Mouse (Mus musculus): ENCODE measurements at regions not wholly inside any gene's neighbourhood (a gene's known extent, or its start where the extent isn't known, plus 50 kb on each side); places are given as distances from the start of the nearest gene placed in this dataset.
"Not testable (repeated sequence)": the region's sequence is repeated elsewhere in the genome, so short reads cannot be mapped to it uniquely, and the experiment has no call there.

DNA sequence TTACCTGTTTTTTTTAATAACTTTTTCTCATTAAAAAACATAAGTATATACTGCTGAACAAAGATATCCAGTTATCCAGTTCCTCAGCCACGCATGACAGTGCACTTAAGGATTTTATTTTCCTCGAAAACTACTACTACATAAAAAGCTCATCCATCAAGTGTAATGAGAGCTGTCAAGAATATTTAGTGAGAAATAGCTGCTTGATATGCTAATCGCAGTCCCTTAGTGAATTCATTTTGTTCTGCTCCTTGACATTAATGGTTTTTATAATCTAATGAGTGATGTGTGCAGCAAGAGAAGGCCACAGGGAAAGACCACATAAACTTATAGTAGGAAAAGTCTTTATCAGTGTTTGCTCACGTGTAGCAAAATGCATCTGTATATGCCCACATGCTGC, 754.0 kb upstream of the Slc39a10 start:
- ATAC-seq (ENCODE audit: low FRiP score): peak; percentile 76
- Histone ChIP-seq H3K4me3 (no peak overlapping the region), H3K36me3 (no peaks in the 10 kb centered on the region), H3K27ac (no peak overlapping the region), H3K27me3 (no peaks in the 10 kb centered on the region), H3K4me2 (replicated peaks) (no peak overlapping the region), H3K9me3 (replicated peaks) (no peaks in the 10 kb centered on the region), H3K4me1 (no peaks in the 10 kb centered on the region), H3K9ac (no peak overlapping the region)
- WGBS: 61% methylated on average over 4 of the region's 4 CpGs

DNA sequence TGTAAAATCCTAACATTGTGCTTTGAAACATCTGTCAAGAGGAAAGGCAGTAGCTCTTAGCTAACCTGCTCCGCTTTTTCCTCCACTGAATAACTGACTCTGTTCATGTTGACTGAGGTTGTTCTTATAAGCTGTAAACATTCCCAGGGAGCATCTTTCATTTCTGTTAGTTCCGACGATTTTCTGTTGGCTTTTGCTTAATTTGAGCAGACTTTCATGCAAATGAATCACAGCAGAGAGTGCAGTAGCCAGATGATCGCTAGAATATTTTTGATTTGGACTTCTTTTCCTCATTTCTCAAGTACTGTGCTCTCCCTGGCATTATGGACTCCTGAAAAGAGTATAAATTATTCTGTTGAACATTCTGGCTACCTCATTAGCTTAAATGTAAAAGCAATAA, 713.9 kb upstream of the Slc39a10 start:
- no peak for ATAC-seq (ENCODE audit: low FRiP score)
- 88% methylated on average over 4 of the region's 4 CpGs for WGBS
- H3K9me3 ChIP-seq (replicated peaks): no peaks in the 10 kb centered on the region

DNA sequence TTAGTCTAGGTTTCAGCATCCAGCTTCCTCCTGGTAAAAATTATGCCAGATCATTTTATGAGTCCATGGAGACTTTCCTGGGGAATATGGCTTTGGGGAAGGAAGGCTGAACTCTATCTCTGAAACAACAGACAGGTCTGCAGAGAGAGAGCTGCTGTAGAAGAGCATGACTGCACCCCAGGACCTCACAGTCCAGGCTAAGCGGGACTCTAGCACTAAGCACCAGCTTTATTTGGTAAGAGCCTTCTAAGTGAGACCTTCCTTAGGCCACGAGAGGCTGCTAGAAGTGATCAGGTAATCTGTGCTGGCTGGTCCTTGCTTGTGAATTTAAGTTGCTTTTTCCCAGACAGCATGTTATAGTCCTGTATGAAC, 711.3 kb upstream of the Slc39a10 start:
- Histone ChIP-seq H3K4me2 (replicated peaks) (no peak overlapping the region), H3K9me3 (replicated peaks) (no peaks in the 10 kb centered on the region), H3K27me3 (no peaks in the 10 kb centered on the region), H3K36me3 (no peaks in the 10 kb centered on the region), H3K4me3 (no peak overlapping the region), H3K4me1 (no peaks in the 10 kb centered on the region), H3K9ac (no peak overlapping the region), H3K27ac (no peak overlapping the region)
- no peak for ATAC-seq (ENCODE audit: low FRiP score)
- WGBS: 61% methylated on average over 2 of the region's 2 CpGs

More for the DNA sequence above, 713.9 kb upstream of the Slc39a10 start:
- Histone ChIP-seq H3K4me1 (no peaks in the 10 kb centered on the region), H3K27me3 (no peaks in the 10 kb centered on the region), H3K27ac (no peak overlapping the region), H3K4me2 (replicated peaks) (no peak overlapping the region), H3K4me3 (no peak overlapping the region), H3K36me3 (no peaks in the 10 kb centered on the region), H3K9ac (no peak overlapping the region)

DNA sequence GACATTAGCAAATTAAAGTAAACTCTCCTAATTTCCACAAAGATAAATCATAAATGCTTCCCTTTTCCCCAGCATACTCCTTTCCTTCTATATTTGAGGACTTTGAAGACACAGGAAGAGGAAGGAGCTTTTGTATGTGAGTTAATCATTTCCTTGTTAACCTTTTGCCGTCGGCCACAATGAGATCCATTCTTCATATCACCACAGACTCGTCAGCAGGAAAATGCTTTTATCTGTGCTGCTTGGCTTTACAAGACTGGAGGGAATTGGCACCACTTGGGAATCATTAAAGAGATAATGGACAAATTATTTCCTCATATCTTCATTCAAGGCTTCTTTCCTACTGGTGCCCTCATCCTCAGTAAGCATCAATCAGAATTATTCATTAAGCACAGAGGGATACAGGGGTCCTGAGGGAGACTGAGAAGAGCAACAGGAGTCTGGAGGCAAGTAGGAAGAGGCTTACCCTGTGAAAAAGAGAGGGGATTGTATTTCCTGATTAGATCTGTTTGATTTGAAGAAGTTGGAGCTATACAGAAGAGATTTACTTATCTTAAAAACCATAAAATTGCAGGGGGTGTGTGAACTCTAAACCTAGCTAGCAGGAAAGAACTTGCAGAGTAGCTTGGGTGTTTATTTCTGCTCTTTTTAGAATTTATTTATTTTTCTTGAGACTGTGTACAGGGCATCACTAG, 710.8 kb upstream of the Slc39a10 start:
- Histone ChIP-seq H3K9me3 (replicated peaks) (no peaks in the 10 kb centered on the region), H3K36me3 (no peaks in the 10 kb centered on the region), H3K4me2 (replicated peaks) (no peak overlapping the region), H3K4me1 (no peaks in the 10 kb centered on the region), H3K27ac (no peak overlapping the region), H3K4me3 (no peak overlapping the region), H3K27me3 (no peaks in the 10 kb centered on the region), H3K9ac (no peak overlapping the region)
- 34% methylated on average over 3 of the region's 3 CpGs for WGBS
- ATAC-seq (ENCODE audit: low FRiP score): 0 out of 2 replicates have a peak, but pooled peaks have one; percentile 43

DNA sequence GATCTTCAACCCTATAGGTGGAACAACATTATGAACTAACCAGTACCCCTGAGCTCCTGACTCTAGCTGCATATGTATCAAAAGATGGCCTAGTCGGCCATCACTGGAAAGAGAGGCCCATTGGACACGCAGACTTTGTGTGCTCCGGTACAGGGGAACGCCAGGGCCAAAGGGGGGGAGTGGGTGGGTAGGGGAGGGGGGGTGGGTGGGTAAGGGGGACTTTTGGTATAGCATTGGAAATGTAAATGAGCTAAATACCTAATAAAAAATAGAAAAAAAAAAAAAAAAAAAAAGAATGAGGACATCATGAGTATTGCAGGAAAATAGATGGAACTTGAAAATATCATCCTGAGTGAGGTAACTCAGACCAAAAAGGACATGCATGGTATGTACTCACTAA, 701.0 kb upstream of the Slc39a10 start:
- not testable (repeated sequence) for H3K36me3 ChIP-seq; H3K27ac ChIP-seq; ATAC-seq (ENCODE audit: low FRiP score); H3K9me3 ChIP-seq (replicated peaks); H3K27me3 ChIP-seq; H3K4me2 ChIP-seq (replicated peaks); H3K4me1 ChIP-seq; H3K9ac ChIP-seq; H3K4me3 ChIP-seq
- 75% methylated on average over 1 of the region's 4 CpGs for WGBS

DNA sequence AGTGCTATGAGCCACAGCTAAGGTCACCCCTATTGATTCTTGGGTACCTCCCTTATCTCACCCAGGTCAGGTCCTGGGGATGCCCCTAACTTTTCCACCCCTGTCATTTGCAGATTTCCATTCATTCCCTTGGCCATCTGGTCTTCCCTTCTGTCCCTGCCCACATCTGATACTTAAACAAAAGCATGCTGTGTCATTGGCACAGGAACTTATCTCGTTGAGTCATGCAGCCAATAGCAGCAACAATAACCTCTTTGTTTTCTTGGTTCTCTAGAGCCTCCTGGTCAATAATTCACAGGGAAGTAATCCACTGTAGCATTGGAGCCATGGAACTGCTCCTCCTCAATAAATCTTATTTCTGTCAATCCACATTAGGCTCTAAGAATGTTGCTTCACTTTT, 653.0 kb upstream of the Slc39a10 start:
- Histone ChIP-seq H3K9ac (no peak overlapping the region), H3K27ac (no peak overlapping the region), H3K27me3 (no peaks in the 10 kb centered on the region), H3K4me3 (no peak overlapping the region), H3K36me3 (no peaks in the 10 kb centered on the region), H3K4me2 (replicated peaks) (no peak overlapping the region), H3K4me1 (no peaks in the 10 kb centered on the region), H3K9me3 (replicated peaks) (no peaks in the 10 kb centered on the region)
- no peak for ATAC-seq (ENCODE audit: low FRiP score)
- WGBS: 17% methylated on average over 1 of the region's 1 CpGs

DNA sequence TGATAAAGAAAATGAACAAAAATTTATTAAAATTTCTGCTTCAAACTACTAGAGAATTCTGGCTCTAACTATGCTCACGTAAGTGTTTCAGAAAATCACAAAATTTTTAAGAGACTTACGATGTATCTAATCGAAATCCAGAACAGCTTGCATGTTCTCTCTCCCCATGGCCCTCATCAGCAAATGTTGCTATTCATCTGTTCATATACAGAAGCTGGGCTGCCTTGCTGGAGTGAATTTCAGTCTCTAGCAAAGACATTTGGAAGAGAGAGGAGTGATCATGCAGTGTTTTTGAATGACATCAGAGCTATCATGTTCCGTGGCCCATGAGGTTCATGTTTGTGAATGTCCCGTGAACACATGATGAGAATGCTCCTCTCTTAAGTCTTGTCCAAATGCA, 618.8 kb upstream of the Slc39a10 start:
- ATAC-seq (ENCODE audit: low FRiP score): no peak
- H3K9me3 ChIP-seq (replicated peaks): no peaks in the 10 kb centered on the region
- no peaks in the 10 kb centered on the region for H3K4me1 ChIP-seq
- H3K9ac ChIP-seq: no peak overlapping the region
- no peaks in the 10 kb centered on the region for H3K36me3 ChIP-seq
- WGBS: 92% methylated on average over 5 of the region's 5 CpGs
- H3K27ac ChIP-seq: no peak overlapping the region
- H3K27me3 ChIP-seq: no peaks in the 10 kb centered on the region
- H3K4me3 ChIP-seq: no peak overlapping the region
- no peak overlapping the region for H3K4me2 ChIP-seq (replicated peaks)

DNA sequence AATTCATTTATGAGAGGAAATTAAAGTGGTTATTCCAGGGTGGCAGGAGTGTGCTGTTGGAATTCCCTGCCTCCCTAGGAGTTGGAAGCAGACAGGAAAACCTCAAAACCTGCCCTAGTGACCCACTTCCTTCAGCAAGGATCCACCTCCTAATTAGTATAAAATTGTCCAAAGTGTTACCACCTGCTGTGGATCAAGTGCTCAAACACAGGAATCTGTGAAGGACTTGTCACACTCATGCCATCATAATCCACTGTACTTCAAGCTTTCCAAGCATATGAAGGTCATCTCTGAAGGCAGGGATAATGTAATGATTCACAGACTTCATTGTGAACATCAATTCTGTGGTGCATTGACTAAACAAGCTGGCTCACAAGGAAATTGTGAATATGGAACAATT, 615.1 kb upstream of the Slc39a10 start:
- no peaks in the 10 kb centered on the region for H3K4me1 ChIP-seq
- no peak overlapping the region for H3K27ac ChIP-seq
- no peaks in the 10 kb centered on the region for H3K27me3 ChIP-seq
- no peak for ATAC-seq (ENCODE audit: low FRiP score)
- no peaks in the 10 kb centered on the region for H3K36me3 ChIP-seq
- H3K9me3 ChIP-seq (replicated peaks): no peaks in the 10 kb centered on the region
- H3K4me3 ChIP-seq: no peak overlapping the region
- H3K4me2 ChIP-seq (replicated peaks): no peak overlapping the region
- H3K9ac ChIP-seq: no peak overlapping the region

DNA sequence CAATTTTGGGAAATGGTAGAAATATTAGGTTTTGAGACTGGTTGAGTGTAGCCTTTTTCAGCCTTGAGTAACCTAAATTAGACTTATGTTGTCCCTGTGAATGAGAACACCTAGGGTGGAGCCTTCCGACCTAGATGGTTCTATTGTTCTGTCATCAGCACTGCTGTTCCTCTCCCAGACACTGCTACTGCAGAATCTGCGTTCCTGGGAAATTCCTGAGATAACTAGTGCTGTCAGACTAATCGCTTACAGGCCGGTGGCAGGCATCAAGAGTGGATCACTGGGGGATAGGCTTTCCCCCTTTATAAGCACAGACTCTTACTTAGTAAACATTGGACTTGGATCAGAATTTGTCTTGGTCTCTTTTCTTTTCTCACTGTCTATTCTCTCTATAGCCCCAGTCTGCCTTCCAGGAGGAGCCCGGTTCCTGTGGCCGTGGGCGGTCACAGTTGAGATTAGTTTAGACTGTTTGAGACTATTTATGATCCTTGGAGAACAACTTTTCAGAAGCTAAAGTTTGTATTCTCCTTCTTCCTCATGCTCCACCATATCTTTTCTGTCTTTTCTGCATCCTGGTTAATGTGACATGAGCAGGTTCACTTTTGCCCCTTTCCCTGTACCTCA, 596.0 kb upstream of the Slc39a10 start:
- Histone ChIP-seq H3K4me3 (no peak overlapping the region), H3K27me3 (no peaks in the 10 kb centered on the region), H3K36me3 (no peaks in the 10 kb centered on the region), H3K27ac (no peak overlapping the region), H3K4me1 (no peaks in the 10 kb centered on the region), H3K9ac (no peak overlapping the region), H3K9me3 (replicated peaks) (no peaks in the 10 kb centered on the region), H3K4me2 (replicated peaks) (no peak overlapping the region)
- ATAC-seq (ENCODE audit: low FRiP score): no peak
- WGBS: 66% methylated on average over 7 of the region's 7 CpGs

DNA sequence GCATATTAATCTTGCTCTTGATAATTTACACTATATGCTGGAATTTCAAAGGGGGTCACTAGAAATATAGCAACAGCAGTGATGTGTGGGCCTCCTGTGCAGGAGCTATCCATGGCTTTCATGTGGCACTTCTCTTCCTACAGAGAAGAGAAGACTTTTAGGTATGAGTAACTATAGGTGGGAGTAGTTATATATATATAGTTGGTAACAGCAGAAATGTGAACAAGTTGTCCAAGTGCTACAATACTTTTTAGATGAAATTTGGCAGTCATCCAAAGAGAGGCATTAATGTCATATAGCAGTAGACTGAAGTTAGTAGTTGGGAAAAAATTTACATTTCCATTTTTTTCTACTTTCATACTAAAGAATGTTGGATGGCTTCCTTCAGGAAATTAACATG, 593.4 kb upstream of the Slc39a10 start:
- no peak overlapping the region for H3K27ac ChIP-seq
- no peaks in the 10 kb centered on the region for H3K4me1 ChIP-seq
- no peaks in the 10 kb centered on the region for H3K36me3 ChIP-seq
- no peak overlapping the region for H3K4me3 ChIP-seq
- H3K4me2 ChIP-seq (replicated peaks): no peak overlapping the region
- no peak overlapping the region for H3K9ac ChIP-seq
- ATAC-seq (ENCODE audit: low FRiP score): no peak
- H3K27me3 ChIP-seq: no peaks in the 10 kb centered on the region
- no peaks in the 10 kb centered on the region for H3K9me3 ChIP-seq (replicated peaks)

DNA sequence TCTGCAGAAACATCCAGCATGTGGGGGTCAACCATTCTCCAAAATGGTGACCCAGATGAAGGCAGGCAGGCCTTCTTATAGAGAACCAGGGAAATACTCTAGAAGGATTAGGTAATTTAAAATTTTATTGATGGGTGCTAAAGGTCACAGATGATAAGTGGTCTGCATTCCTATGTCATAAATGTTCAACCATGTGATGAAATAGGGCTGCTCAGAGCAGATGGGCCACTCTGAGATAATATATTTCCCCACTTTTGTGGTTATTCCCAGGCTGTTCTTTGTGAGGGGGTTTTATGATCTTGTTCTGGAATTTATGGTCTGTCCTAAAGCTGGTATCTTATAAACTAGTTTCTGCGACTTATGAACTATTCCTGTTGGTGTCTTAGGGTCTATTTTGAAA, 586.4 kb upstream of the Slc39a10 start:
- H3K27ac ChIP-seq: no peak overlapping the region
- no peaks in the 10 kb centered on the region for H3K4me1 ChIP-seq
- H3K36me3 ChIP-seq: no peaks in the 10 kb centered on the region
- H3K4me3 ChIP-seq: no peak overlapping the region
- H3K9me3 ChIP-seq (replicated peaks): no peaks in the 10 kb centered on the region
- no peaks in the 10 kb centered on the region for H3K27me3 ChIP-seq
- 89% methylated on average over 1 of the region's 1 CpGs for WGBS
- no peak overlapping the region for H3K4me2 ChIP-seq (replicated peaks)
- ATAC-seq (ENCODE audit: low FRiP score): no peak
- H3K9ac ChIP-seq: no peak overlapping the region

DNA sequence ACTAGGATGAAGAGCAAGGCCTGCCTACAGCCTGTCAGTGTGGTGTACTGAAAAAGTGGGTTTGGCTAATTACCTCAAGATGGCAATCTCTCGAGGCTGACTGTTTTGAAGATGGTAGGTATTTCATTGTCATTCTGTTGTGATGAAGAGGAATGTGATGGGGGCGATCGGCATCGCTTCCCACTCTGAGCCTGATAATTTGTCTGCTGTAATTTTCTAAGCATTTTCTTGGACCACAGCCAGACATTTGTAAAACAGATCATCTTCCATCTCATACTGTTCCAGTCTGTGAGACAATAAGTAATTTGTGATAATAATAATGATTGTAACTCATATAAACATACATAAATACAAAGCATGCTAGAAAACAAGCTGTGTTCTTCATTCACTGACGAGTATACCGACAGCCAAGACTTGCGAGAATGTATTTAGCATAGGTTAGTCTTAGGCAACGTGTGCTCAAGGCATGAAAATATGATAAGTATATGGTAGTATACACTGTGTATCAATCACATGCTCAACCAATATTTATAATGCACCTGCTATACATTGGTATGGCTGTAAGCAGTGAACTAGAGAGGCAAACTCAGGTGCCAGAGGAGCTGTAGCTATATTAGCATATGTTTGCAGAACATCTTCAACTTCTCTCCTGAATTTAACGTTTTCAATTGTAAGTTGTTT, 574.1 kb upstream of the Slc39a10 start:
- Histone ChIP-seq H3K4me2 (replicated peaks) (no peak overlapping the region), H3K27me3 (no peaks in the 10 kb centered on the region), H3K36me3 (no peaks in the 10 kb centered on the region), H3K9ac (no peak overlapping the region), H3K27ac (no peak overlapping the region), H3K9me3 (replicated peaks) (no peaks in the 10 kb centered on the region), H3K4me3 (no peak overlapping the region), H3K4me1 (no peaks in the 10 kb centered on the region)
- 80% methylated on average over 9 of the region's 9 CpGs for WGBS
- 0 out of 2 replicates have a peak, but pooled peaks have one; percentile 64 for ATAC-seq (ENCODE audit: low FRiP score)
